ENCODE assay signal across 10 mouse cellular contexts in the genomic region with DNA sequence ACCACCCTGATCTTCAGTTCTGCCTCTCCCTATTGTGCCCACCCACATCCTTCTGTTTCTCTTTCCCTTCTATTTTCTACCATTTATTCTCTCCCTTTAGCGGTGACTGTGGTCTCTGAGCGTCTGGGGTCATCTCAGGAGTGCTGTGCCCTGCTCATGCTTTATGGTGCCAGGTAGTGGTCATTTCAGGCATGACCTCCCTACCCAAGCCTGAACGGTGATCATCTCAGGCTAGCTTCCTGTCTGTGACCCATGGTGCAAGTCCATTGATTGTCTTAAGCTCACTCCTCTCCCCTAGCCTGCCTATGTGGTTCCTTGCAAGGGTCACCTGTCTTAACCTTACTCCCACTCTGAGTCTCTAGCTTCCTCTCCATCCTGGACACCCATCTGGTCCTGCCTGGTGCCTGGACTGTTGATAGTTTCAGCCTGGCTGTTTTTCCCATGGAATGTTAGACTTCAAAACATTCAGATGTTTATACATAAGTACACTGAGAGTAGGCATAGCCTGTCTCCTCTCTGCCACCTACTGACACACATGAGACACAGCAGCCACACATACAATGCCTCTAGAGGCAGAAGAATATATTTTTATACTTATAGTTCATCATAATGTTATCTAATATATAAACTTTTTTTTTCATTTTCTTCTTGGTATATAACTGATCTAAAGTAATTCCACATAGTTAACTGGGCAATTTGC.
DNase-seq lines count a peak whose midpoint lies in the region; ATAC-seq and TF ChIP-seq lines count a peak whose summit lies in the region.
"Had no signal": no experiment of that assay in that cellular context is flagged by ENCODE, and none has a peak within 500 bp of the region (broad histone marks: within the 10 kb centered on the region; RNA-seq: fewer than 3 reads in every experiment).

No protein-coding gene starts in this region.

- no peaks in the 10 kb centered on the region for H3K4me1 ChIP-seq in kidney, embryonic 14.5 days (ENCODE audit: control insufficient read depth, insufficient read depth, low read length)
- H3K4me1 ChIP-seq in kidney, adult 2 months (ENCODE audit: control insufficient read depth, insufficient read depth, low read length) = no peaks in the 10 kb centered on the region
- no peaks in the 10 kb centered on the region for H3K4me1 ChIP-seq in E14TG2a.4 (replicated peaks; ENCODE audit: low read depth, low read length)
- no peaks in the 10 kb centered on the region for H3K4me1 ChIP-seq in intestine, postnatal 0 days (replicated peaks; ENCODE audit: control insufficient read depth, insufficient read depth, low read length)

- TF ChIP-seq POLR2A in kidney, adult 2 months (IDR thresholded peaks at IDR 0.05; ENCODE audit: low read depth, low read length) = no peak
- TF ChIP-seq POLR2A in brain, embryonic 14.5 days (IDR thresholded peaks at IDR 0.05; ENCODE audit: borderline replicate concordance, extremely low read depth, insufficient read depth, insufficient read length, poor library complexity, severe bottlenecking) = no peak

- no peaks in the 10 kb centered on the region for H3K9me3 ChIP-seq in kidney, embryonic 14.5 days (ENCODE audit: control insufficient read depth, low read length)
- no peaks in the 10 kb centered on the region for H3K9me3 ChIP-seq in E14TG2a.4 (ENCODE audit: low read length)
- no peaks in the 10 kb centered on the region for H3K9me3 ChIP-seq in intestine, postnatal 0 days (ENCODE audit: control insufficient read depth)

- 70% methylated on average over 3 of the region's 3 CpGs for WGBS in kidney, embryonic 14.5 days
- WGBS in kidney, adult 2 months = 59% methylated on average over 3 of the region's 3 CpGs
- WGBS in intestine, postnatal 0 days = 88% methylated on average over 3 of the region's 3 CpGs

- H3K27ac ChIP-seq in kidney, embryonic 14.5 days (ENCODE audit: low read depth, low read length) = no peak overlapping the region
- no peak overlapping the region for H3K27ac ChIP-seq in kidney, adult 2 months (ENCODE audit: insufficient read depth, low read depth, low read length)
- no peak overlapping the region for H3K27ac ChIP-seq in intestine, postnatal 0 days (ENCODE audit: low read depth, low read length)

- DNase-seq in kidney, adult 2 months = no peak
- DNase-seq in brain, embryonic 14.5 days (ENCODE audit: low read depth) = peak; percentile 40
- DNase-seq in right cerebral cortex, postnatal 4 days = no peak
- no peak for DNase-seq in cerebellum, postnatal 4 days (ENCODE audit: low spot score in 2 of 2)
- DNase-seq in left cerebral cortex, adult 8-10 months (ENCODE audit: low spot score in 2 of 2) = no peak
- DNase-seq: gastrocnemius, postnatal 14 days; lung, postnatal 36 days had no signal

- H3K4me3 ChIP-seq in kidney, embryonic 14.5 days (ENCODE audit: low read length) = no peak overlapping the region
- H3K4me3 ChIP-seq in kidney, adult 2 months (ENCODE audit: insufficient read depth, low read depth, low read length) = no peak overlapping the region
- H3K4me3 ChIP-seq in E14TG2a.4 (replicated peaks; ENCODE audit: low read length) = no peak overlapping the region
- H3K4me3 ChIP-seq in intestine, postnatal 0 days (ENCODE audit: low read depth, low read length) = no peak overlapping the region

- peak; percentile 39; the same call in 1 of the 2 replicates for ATAC-seq in kidney, embryonic 14.5 days (ENCODE audit: low FRiP score, low TSS enrichment)
- ATAC-seq in intestine, postnatal 0 days = no peak

- TF ChIP-seq CTCF in kidney, adult 2 months (conservative IDR thresholded peaks at IDR 0.05; ENCODE audit: insufficient read depth, insufficient read length, low read depth, low read length) = no peak
- TF ChIP-seq CTCF in E14TG2a.4 (conservative IDR thresholded peaks at IDR 0.05; ENCODE audit: low read length) = peak; percentile 42
- peak; percentile 46; the same call in 1 of the 2 replicates for TF ChIP-seq CTCF in brain, embryonic 14.5 days (IDR thresholded peaks at IDR 0.05; ENCODE audit: borderline replicate concordance, extremely low read depth, insufficient read depth, insufficient read length)
- TF ChIP-seq CTCF in intestine, postnatal 0 days (IDR thresholded peaks at IDR 0.05; ENCODE audit: low read depth) = peak; percentile 55

- no peak overlapping the region for H3K4me2 ChIP-seq in kidney, embryonic 14.5 days (replicated peaks; ENCODE audit: low read depth, low read length)
- H3K4me2 ChIP-seq in intestine, postnatal 0 days (replicated peaks; ENCODE audit: low read depth) = no peak overlapping the region

- no peak overlapping the region for H3K9ac ChIP-seq in kidney, embryonic 14.5 days (ENCODE audit: low read depth, low read length)
- no peak overlapping the region for H3K9ac ChIP-seq in intestine, postnatal 0 days (ENCODE audit: low read depth, low read length)

- H3K27me3 ChIP-seq in kidney, embryonic 14.5 days (ENCODE audit: control insufficient read depth, insufficient read depth, low read length) = no peaks in the 10 kb centered on the region
- H3K27me3 ChIP-seq in kidney, adult 2 months (replicated peaks; ENCODE audit: control insufficient read depth, insufficient read depth, low read length) = no peaks in the 10 kb centered on the region
- H3K27me3 ChIP-seq in E14TG2a.4 (ENCODE audit: insufficient read depth, low read length) = no peaks in the 10 kb centered on the region
- H3K27me3 ChIP-seq in intestine, postnatal 0 days (replicated peaks; ENCODE audit: control insufficient read depth, insufficient read depth, low read length) = no peaks in the 10 kb centered on the region

- H3K36me3 ChIP-seq in kidney, embryonic 14.5 days (ENCODE audit: control insufficient read depth, insufficient read depth, low read length) = no peaks in the 10 kb centered on the region
- no peaks in the 10 kb centered on the region for H3K36me3 ChIP-seq in kidney, adult 2 months (ENCODE audit: control insufficient read depth, insufficient read depth, low read length)
- no peaks in the 10 kb centered on the region for H3K36me3 ChIP-seq in E14TG2a.4 (ENCODE audit: insufficient read depth, low read length)
- no peaks in the 10 kb centered on the region for H3K36me3 ChIP-seq in intestine, postnatal 0 days (ENCODE audit: control insufficient read depth, insufficient read depth)
